Mouse (Mus musculus): ENCODE measurements around the gene Atxn1.

The Atxn1 gene

DNA sequence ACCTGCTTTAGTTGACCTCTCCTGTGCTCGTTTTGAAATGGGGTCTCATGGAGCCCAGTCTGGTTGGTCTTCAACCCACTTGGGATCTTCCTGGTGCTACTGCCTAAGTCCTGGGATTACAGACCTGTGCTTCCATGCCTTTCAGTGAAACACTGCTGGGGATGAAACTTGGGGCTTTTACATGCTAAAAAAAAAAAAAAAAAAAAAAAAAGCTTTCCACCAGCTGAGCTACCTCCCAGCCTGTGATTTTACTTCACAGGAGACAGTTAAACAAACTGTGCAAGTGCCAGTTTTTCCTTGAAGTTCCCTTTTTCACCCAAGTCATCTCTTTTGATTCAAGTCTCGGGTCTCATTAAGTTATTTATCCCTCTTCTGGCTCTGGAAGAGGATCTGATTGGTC, 275.9 kb downstream of the Atxn1 start:
- intact Hi-C loops (cut with DNase I): loop anchor here (10.0 kb wide), 2 partner anchors 54 to 276 kb away; partner anchors contain the start of gene Atxn1

DNA sequence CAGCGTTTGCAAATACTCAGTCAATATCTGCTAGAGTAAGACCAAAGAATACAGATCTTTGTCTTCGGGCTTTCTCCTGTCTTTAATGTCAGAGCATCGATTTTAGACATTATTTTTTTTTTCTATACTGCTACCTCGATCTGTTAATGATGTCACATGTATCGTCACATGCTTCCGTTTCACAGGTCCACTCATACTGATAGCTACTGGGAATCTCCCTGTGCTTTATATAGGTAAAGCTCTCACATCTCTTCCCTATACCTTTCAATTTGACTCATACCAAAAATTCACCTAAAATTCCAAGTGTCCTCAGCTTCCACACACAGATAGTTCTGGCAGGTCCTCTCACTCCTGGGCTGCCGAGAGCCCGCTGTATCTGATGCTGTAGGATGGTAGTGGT, 277.2 kb downstream of the Atxn1 start:
- intact Hi-C loops (cut with DNase I): loop anchor here (10.0 kb wide), 2 partner anchors 53 to 277 kb away; partner anchors contain the start of gene Atxn1

DNA sequence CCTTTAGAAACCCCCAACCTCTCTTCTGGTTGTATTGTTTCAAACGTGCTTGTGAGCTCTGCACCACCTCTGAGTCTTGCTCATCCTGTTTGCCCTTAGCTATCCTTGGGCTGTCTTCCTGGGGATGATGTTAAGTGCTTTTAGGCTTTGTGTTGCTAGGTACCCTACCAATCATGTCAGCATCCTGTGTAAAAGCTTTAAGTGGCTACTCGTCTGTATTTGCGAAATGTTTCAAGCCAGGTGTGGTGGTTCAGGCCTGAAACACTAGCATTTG, 278.6 kb downstream of the Atxn1 start:
- intact Hi-C loops (cut with DNase I): loop anchor here (10.0 kb wide), 2 partner anchors 51 to 279 kb away; partner anchors contain the start of gene Atxn1

DNA sequence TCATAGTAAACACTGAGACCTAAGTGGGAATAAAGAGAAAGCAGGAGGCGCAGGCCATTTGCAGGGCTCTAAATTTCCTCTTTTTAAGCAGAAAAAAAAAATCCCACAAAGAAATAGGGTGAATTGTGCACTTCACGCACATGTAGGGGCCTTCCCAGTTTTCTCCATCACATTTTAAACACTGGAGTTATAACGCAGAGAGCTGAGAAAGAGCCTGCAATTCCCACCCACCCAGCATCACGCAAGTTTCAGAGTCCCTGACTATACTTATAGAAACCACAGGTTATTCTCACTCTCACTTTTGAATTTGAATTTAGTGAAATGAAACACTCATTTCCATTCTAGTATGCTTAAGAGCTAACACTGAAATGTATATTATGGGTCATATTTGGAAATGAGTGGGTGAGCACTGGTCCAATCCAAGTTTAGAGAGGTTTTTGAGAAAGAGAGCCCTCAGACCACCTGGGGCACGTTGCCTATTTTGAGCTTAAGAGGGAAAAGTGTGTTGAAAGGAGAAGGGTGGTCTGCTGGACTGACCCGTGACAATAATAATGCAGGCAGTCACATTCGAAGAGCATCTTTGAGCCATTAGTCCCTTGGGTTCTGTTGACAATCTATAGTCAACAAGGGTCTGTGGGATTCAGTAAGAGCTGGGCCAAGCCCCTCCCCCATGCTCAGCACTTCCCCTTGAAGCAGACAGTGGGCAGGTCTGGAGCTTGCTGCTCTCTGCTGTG, 279.1 kb downstream of the Atxn1 start:
- intact Hi-C loops (cut with DNase I): loop anchor here (10.0 kb wide), 2 partner anchors 51 to 279 kb away; partner anchors contain the start of gene Atxn1

DNA sequence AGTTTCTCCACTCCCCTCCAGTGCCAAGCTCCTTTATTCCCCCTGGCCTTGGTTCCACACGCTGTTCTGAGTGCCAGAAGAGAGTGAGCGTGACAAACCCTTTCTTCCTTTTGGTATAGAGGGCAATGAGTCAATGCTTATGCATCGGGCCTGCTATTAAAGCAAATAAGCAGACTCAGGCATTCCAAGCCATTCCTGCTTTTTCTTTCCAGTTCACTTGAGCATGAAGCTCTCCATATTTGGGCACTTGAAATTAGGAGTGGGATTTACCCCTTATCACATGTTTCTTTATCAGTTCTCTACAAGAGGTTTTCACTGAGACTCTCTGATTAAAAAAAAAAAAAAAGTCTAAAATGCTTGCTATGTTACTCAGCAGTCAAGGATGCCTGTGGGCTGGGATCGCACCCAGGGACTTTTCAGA, 279.9 kb downstream of the Atxn1 start:
- intact Hi-C loops (cut with DNase I): loop anchor here (10.0 kb wide), 2 partner anchors 50 to 280 kb away; partner anchors contain the start of gene Atxn1

DNA sequence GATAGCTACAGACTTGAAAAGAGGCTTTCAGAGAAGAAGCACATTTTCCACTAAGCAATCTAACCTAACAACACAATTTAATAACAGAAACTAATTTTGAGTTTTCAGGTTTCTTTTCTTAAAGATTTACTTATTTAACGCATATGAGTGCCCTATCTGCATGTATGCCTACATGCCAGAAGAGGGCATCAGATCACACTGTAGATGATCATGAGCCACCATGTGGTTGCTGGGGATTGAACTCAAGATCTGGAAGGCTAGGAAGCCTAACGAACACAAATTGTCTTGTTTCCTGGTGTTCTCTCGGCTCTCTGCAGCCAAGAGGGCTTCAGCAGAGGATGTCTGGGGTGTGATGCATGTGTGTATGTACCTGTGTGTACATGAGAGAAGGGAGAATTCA, 280.8 kb downstream of the Atxn1 start:
- intact Hi-C loops (cut with DNase I): loop anchor here (10.0 kb wide), 2 partner anchors 49 to 281 kb away; partner anchors contain the start of gene Atxn1

DNA sequence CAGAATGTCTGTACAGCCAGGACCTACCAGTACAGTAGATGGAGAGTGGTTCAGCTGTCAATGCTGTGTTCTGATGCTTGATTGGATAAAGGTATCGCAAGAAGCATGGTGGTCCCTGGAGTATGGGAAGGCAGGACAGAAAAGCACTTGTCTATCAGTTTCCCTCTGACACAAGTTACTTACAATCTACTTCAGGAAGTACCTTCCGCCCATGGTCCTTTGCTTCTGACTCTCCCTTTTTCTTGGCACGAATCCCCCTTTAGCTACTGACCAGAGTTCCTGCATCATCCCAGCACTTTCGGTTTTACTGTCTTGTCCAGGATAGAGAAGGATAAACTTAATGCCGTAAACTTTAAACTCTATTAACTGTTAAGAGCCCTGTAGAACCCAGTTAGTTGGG, 283.6 kb downstream of the Atxn1 start:
- intact Hi-C loops (cut with DNase I): loop anchor here (10.0 kb wide), 2 partner anchors 46 to 284 kb away; partner anchors contain the start of gene Atxn1

DNA sequence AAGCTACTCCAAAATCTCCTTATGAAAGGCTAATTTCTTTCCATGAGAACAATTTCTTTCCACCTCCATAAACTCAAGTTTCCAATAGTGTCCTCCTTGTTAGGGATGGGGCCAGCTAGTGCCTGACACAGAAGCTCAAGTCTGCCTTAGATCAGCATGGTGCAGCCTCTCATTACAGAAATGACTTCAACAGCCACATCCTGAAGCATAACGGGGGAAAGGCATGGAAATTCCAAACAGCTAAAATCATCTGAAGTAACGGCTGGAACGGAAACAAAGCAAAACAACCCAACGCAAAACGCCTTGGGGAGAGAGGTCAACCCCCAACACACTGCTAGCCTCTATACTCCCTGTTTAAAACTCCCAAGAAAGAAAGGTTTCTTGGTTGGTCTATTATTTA, 284.2 kb downstream of the Atxn1 start:
- intact Hi-C loops (cut with DNase I): loop anchor here (10.0 kb wide), 2 partner anchors 46 to 284 kb away; partner anchors contain the start of gene Atxn1

DNA sequence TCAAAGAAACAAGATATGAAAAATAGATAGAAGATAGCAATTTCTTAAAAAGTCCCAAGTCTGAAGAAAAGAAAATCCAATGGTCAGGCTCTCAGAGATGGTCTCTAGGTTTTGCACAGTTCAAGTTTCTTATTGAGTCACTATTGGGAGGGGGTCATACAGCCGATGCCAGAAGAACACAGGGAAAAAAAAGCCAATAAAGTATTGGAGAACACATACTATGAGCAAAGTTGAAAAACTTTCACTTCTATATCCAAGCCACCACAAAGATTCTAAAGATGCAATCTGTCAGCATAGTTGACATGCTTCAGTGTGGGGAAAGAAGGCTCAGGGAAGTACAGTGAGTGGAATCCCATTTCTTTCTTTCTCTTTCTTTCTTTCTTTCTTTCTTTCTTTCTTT, 285.7 kb downstream of the Atxn1 start:
- intact Hi-C loops (cut with DNase I): no loop called here

DNA sequence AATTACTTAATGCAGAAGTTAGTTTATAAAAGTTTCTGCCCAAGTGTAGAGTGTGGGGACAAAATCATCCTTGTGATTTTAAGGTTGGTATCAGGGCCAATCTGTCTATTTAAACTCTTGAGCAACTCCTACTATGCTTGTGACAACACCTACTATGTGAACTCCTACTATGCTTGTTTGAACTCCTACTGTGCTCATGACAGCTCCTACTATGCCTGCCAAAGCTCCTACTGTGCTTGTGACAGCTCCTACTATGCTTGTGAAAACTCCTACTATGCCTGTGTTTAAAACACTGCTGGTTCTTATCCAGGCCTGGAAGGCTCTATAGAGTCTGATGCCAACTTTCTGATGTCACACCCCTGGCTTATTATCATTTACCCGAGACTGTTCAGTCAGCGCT, 292.2 kb downstream of the Atxn1 start:
- intact Hi-C loops (cut with DNase I): no loop called here

DNA sequence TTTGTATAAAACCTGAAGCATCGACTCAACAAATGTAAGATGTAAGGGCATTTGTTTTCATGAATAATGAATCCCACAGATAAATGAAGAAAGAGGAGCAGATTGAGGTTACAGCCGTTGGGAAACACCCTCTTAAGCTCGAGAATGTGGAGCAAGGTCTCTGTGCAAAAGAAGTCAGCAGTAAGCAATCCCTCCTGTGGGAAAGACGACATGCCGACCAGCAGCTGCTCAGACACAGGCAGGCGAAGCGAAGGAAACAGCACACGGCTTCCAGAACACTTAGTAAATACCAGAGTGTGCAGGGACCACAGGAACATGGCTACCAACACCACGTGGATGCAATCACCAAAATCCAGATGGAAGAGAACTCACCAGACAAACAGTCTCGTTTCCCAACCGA, 294.8 kb downstream of the Atxn1 start:
- intact Hi-C loops (cut with DNase I): no loop called here

DNA sequence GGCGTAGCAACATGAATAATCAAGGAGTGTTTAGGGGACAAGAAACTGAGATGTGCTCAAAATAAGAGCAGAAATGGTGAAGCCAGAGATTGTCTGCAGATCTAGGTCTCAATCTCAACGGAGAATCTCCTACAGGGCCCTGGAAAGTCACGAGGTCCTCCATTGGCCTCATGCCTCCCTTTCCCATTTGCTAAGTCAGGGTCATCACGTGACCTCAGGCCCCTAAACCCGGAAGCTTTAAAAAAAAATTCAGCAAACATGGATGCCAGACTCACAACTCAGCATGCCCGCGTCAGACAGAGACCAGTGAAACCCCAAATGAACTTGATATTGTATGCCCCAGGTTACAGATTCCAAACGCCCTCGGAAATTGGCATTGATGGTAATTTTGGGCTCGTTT, 302.0 kb downstream of the Atxn1 start:
- intact Hi-C loops (cut with DNase I): no loop called here

DNA sequence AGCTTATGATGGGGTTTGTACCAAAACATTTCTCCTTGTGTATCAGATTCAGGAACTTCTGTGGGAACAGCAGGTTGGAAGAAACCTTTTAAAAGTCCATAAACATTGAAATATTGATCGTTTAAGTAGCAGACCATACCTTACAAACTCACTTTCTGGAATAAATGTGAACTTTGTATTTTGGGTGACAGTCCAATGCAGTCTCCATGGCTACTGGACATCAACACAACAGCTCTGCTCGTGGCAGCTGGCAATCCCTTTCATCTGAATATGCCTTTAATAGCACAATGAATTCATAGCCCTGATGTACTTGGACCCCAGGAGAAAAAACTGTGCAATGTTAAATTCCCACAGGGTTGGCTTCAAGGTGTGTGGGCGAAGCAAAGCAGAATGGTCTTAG, 302.6 kb downstream of the Atxn1 start:
- intact Hi-C loops (cut with DNase I): no loop called here

DNA sequence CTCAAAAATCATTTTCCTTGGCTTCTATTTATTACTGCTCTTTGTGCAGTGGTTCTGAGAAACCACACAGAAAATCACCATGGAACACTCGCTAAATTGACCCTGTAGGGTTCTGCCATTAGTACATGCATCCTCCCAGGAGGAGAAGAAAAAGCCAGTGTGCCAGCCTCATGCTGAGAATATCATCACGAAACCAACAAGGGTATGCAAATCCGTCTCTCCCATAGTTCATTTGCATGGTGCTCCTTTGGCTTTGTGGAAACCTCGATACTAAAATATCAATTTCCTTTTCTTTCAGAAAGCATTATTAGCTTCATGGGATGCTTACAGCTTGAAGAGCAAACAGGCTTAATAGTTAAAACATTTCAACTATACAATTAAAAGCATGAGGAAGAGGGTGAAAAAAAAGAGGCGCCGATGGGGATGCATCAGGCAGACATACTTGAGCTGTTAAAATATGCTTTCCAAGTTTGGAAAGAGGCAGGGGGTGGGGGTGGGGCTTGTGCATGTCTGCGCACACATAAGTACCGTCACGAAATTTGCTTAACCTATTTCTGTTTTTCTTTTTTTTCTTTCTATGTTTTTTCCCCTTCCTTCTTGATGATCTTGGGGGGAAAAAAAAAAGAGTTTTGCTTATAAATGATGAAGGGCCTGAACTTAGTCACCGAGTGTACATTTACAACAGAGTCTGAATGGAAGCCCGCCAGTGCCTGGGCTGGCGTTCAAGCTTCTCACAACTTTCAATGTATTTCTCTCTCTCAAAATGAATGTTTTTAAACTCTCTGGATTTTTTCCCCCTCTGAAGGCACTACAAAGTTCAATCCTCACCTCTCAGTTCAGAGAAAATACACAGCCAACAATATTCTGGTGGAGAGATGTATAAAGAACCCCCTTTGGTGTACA, 303.3 kb downstream of the Atxn1 start:
- intact Hi-C loops (cut with DNase I): no loop called here

DNA sequence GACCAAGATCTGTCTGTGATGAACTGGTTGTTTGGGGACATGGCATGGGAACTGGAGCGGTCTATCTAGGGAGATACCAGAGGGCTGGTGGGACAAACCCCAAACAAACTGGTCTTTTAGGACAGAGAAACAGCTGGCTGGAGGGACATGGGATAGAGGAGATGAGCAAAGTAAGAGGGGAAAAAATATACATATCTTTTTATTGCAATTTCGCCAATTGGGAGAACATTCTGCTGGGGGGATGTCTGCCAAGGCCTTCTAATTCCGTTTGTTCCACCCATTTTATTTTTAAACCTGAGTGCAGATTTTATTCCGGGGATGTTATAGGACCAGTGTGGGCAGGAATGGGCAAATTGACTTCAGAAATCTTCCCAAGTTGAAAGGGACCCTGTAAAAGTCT, 305.0 kb downstream of the Atxn1 start:
- intact Hi-C loops (cut with DNase I): no loop called here

DNA sequence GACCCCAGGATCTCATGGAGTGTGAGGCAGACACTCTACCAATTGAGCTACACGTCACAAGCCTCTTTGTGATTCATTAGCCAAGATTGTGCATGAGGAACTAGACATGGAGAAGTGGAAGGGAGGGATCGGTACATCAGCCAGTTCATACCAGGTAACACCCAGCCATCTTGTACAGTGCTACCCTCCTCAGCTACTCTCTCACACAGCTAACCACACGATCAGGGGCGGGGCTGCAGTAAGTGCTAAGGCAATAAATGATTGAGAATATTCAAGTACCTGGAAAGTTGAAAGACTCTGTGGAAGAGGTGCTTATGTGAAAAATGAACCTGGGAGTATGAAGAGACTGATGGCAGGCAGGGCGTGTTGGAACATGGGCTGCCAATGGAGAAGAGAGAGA, 306.5 kb downstream of the Atxn1 start:
- intact Hi-C loops (cut with DNase I): no loop called here

DNA sequence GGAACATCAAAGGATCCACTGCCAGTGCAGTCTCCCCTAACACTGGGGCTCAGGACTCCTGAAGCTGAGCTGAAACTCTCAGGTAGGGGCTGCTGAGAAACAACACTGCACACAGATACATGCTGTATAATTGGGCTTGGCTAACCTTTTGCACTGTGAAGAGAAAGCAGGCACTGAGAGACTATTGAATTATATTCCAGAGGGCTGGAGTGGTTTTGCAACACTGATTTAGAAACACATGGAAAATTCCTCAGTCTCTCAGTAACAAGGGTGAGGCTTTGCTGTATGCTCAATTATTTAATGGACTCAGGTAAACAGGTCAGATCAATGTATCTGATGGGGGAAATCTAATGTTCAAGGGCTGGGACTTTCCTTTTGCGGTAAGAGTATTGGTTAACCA, 307.6 kb downstream of the Atxn1 start:
- intact Hi-C loops (cut with DNase I): no loop called here

DNA sequence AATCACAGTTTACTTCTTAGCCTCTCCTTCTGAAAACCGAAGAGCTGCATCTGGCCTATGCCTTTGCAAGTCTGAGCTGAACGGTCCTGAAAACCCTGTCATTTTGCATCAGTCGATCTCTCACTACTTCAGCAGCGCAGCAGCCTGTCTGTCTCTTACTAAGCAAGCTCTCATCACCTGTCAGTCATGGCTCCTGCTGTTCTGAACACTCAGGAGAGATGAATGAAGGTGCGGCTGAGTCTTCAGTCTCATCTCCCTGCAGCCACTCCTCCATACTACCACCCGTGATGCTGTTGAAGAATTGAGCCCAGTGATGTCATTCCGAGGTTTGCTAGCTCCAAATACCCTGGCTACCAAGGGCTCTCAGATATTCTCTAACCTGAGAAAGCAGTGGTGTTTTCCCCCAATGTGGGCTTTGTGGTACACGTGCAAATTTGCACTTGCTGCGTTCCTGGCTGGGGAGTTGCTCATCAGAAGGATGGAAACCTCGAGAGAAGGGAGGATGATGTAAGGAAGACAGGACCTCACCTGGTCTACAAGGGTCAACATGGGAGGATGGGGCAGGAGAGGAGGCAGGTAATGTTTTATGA, 313.1 kb downstream of the Atxn1 start:
- intact Hi-C loops (cut with DNase I): no loop called here

DNA sequence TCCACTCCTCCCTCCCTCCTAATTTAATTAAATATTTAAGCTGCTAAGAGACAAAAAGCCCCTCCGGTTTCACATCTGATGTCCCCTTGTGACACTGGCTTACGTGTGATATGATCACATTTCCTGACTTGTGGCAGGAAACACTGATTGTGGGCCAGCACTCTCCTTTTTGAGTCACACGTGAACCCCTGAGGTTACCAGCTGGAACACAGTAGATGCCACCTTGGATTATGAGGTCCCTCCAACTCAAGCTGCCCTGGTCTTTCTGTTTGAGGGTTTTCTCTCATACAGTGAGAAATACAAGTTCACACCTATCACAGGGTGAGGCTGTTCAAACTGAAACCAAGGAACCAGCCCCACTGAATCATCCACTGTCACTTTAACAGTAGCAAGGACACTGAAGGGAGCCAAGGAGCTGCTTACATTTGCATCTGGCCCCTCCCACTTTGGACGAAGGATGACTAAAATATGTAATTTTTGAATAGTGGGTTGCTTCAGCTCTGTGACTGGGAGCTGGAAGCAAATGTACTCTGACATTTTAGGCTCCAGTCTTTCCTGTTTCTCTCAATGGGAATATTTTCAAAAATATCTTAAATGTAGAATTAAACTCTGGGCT, 315.5 kb downstream of the Atxn1 start:
- intact Hi-C loops (cut with DNase I): no loop called here

DNA sequence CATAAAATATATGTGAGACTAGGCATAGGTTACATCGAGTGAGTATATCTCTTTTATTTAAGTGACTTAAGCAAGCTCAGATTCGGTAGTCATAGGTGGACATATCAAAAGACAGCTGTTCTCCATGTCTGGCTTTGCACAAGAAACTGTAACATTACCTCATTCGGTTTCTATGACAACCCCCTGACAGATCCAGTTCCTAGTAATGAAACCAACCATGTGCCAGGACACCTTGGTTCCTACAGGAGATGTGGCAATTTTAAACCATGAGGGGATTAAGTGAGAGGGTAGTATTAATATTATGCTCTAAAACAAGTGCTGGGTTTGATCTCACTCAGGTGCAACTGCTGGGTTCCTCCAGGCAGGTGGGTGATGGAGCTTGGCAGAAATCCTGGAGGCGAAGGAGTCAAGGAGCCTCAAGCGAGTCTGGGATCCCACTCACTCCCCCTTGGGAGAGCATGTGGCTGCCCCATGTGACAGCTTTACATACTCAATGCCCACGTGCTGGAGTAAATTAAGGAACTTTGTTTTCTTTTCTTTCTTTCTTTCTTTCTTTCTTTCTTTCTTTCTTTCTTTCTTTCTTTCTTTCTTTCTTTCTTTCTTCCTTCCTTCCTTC, 320.9 kb downstream of the Atxn1 start:
- intact Hi-C loops (cut with DNase I): no loop called here

DNA sequence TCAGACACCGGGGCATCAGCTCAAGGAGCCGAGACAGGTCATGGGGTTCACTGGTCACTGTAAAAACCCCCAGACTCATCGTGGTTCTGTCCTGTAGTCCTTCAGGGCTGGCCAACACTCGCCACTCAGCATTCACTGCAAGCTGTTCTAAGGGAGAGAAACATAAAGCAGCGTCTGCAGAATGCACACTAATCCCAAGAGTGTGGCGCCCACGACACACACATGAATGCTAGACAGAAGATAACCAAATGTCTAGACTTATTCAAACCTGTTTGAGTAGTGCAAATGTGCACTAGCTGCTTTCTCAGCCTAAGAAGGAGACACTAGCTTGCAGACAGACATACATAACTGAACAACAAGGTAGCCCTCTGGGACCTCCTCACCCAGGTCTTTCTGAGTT, 321.9 kb downstream of the Atxn1 start:
- intact Hi-C loops (cut with DNase I): no loop called here

All from adrenal gland (tissue).